Mouse (Mus musculus) yolk sac, embryonic 10.5 days (tissue): ENCODE measurements around the gene Gm20388.

Source experiments
- DNase-seq: peaks from one replicate; pipeline ENCODE4 v3.0.0-alpha.2; 2017; ENCODE audit warnings: low spot score

The Gm20388 gene

GRCm38 (mm10) chr8:124270904-124271303, 4360.3 kb downstream of the Gm20388 start:
- DNase-seq = no peak

- no peak for DNase-seq
These were observed 4360.9 kb downstream of the Gm20388 start for GRCm38 (mm10) chr8:124271518-124271917.

- DNase-seq = no peak
These were observed 4362.2 kb downstream of the Gm20388 start for GRCm38 (mm10) chr8:124272792-124273191.

DNA sequence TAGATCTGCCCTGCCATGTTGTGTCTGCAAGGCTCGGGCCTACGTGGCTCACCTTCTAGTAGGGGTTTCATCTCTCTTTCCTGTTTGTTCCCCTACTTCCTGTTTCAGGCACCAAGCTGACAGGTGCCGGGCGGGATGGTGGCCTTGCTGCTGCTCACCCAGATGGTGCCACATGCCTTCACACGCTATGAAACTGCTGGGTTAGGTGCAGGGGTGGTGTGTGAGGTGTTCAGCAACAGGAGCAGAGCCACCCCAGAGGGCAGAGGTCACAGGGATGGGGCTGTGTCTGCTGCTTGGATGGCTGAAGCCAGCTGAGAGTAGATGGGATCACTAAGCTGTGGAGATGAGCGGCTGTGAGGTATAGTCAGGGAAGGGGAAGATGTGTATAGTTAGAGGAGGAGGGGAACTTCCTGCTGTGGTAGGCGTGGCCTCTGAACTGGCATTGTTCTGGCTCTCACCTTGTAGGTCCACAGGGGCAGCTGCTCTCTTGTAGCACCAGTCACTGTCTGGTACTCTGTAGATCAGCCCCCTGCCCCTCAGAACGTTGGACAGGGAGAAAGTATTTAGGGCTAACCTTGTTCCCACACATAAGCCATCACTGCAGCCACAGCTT, 4363.1 kb downstream of the Gm20388 start:
- DNase-seq = no peak

DNA sequence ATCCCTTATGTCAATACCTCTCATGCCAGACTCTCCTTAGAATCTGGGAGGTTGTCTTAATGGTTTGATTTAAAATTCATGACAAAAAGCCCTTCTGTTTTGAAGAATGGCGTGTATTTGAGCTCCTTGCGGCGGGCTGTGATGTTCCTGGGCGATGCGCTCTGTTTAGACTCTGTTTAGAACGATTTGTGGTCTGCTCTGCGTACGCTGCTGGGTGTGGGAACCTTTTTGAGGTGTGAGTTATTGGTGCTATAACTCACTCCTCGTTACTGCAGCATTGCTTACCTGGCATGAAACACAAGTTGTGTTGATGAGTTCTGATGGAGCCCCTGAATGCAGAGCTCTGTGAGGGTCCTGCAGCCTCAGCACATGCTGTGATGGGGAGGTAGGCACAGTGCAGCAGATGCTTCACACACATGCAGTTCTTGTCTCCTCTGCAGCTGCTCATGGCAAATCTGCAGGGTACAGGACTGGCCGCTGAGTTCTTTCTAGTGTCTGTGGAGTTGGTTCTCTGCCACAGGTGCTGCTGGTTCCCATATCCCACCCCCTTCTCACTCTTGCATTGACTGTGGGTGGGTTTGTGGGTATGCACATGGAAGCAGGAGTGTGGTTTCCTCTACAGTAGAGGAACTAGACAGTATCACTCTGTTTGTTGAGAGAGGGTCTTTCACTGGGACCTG, 4363.9 kb downstream of the Gm20388 start:
- no peak for DNase-seq

GRCm38 (mm10) chr8:124275377-124276071, 4364.9 kb downstream of the Gm20388 start:
- DNase-seq = no peak

DNA sequence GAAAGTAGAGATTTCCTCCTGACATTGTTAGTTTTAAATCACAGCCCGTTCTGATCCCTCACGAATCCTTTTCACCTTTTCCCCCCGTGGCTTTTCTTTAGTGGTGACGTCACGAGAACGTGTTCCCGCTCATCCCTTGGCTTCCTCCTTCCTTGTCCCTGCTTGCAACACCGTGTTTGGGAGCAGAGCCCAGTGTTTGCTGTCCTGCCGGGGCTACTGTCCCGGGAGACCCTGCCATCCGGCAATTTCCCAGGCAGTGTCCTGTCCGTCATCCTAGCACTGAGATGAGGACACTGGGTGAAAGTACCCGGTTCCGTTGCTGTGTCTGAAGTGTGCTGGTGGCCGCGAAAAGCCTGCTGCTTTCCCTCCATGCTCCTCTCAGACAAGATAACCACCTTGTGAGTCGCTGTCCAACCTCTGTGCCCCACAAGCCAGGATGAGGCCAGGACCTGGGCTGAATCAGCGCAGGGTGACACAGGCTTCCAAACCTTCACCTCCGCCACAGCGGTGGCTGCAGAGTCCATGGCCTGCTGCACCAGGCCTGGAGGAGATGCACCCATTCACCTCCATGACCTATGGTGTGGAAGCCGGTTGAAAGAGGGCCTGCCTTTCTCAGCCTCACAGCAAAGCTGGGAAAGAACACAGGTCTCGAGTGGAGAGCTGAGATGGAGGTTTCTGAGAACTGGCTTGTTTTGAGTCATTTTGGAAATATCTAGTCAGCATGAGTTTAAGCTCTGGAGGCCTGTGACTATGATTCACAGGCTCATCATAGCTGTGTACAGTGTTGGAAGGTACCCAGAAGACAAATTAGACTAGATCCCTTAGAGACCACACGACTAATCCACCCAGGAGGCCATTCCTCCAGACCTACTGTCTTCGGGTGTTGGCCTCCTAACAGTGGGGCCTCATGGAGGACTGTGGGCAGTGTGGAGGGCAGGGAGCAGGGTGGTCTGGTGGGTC, 4367.6 kb downstream of the Gm20388 start:
- no peak for DNase-seq

DNA sequence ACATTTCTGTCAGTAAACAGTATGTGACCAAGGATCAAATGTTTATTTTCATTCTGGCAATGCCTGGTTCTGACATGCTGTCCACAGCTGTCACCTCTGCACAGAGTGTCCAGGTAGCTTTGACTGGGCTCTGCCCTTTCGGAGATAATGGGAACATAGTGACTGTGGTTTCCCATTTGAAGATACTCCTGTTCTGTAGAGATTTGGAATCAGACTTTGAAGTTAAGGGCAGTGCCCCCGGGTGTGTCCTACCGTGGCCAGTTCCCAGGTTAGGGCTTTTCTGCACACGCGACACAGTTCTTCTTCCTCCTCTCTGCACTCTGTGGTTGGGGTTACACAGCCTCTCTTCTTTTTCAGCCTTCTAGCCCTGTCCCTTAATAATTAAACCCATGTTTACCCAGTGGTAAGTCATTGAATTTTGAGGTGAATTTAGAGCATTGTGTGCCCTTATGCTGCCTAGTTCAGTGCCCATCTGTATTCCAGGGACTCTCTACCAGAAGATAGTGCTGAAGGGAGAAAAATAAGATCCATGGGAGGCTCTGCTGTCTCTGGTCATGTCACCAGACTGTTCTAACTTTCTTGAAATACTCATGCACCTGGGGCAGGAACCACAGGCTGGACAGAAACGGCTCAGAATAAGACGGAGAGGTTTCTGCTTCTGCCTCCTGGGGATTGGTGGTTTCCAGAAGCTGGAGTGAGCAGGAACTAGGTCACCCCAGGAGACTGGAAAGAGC, 4368.5 kb downstream of the Gm20388 start:
- DNase-seq = no peak

- no peak for DNase-seq
These were observed 4369.0 kb downstream of the Gm20388 start for GRCm38 (mm10) chr8:124279690-124279985.

- DNase-seq = no peak
These were observed 4371.3 kb downstream of the Gm20388 start for GRCm38 (mm10) chr8:124281700-124282541.

DNA sequence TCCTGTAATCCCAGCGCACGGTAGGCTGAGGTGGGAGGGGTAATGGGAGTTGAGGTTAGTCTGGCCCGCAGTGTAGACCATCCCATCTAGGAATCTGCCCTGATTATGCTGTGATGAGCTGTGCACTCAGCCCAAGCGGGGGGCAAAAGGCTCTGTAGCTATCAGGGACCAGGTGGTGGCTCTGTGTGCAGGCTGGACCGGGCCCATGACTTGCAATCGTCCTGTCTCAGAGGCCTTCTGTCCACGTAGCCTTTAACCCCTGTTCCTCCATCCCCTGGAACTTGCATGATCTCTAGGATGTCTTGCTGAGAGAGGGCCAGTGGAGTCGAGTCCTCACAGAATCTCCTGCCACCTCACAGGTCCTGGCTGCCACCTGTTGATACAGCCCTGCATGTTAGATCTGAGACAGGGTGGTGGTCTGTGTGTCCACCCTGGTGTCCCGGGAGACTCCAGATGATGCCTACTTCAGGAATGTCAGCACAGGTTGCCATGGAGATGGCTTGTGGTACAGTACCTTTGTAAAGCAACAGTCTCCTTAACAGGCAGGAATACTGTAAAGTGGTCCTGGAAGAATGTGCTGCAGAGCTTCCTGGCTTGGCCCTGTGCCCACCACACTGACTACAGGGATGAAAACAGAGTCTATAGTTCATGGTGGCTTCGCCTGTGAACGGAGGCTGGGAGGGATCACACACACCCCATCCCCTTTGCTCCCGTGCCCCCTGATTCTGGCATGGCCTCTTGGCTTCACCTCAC, 4372.4 kb downstream of the Gm20388 start:
- DNase-seq = no peak

GRCm38 (mm10) chr8:124283644-124284332, 4373.1 kb downstream of the Gm20388 start:
- no peak for DNase-seq

DNA sequence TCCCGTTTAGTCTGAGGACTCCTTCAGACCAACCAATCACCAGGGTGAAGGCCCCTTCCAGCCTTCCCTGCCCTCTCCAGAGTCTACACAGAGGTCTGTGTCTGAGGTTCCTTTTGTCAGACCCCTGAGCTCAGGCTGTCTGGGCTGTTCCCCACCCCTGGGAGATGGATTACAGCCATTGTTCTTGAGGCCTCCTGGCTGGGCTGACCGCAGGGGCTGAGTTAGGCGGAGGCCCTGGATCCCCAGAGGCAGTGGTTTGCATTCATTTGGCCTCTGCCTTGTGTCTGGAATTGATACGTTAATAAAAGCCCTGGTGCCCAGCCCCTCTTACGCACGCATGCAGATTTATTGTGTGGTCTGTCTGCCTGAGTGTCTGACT, 4373.7 kb downstream of the Gm20388 start:
- no peak for DNase-seq

GRCm38 (mm10) chr8:124284984-124285576, 4374.4 kb downstream of the Gm20388 start:
- no peak for DNase-seq

DNA sequence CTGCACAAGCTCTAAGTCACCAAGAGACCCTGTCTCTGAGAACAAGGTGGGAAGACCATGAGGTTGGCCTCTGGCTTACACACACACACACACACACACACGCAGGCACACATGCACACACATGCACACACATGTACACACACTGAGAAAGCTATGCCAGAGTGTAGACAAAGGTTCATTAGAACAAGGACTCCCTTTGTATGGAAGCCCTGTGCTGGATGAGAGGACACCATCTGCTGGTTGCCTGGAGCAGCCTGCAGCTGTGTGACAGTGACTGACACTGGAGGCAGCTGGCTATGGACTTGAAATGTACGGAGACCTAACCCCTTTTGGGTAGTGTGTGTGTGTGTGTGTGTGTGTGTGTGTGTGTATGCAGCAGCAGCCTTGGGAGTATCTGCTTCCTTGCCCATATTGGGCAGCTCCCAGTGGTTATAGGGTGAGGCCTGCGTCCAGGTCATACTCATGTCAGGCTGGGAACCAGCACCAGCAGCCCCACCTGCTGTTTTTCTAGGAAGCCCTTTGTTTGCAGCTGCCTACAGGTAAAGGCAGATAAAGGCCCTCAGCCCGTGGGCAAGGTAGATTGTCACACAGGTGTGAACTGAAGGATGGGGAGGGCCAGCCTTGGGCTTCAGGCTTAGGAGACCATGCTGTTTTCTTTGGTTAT, 4376.0 kb downstream of the Gm20388 start:
- no peak for DNase-seq

- no peak for DNase-seq
These were observed 4377.7 kb downstream of the Gm20388 start for GRCm38 (mm10) chr8:124288215-124288864.

DNA sequence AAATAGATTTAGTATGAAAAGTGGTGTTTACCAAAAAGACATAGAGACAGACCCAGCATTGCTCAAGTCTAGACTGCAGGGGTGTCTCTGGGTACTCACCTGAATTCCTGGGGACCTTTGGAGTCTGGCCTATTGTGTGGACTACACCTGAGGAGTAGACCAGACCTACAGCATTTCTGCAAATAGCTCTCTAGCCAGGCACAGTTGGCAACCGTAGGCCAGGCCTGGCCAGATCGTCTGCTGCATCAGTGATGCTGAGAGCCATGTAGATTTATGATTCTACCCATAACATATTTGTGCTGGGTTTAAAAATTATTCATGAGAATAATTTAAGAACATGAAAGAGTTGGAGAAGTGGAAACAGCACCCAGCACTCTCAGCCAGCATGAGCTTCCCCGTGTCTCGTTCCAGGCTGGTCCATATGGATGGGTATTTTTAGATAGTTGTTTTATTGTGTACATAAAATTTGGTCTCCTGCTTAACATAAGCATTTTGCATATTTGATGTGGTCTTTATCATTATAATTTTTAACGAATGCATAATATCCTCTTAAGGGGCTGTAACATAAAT, 4378.9 kb downstream of the Gm20388 start:
- no peak for DNase-seq
